Mouse (Mus musculus): ENCODE measurements around the gene Ikzf4.
"Not testable (repeated sequence)": the region's sequence is repeated elsewhere in the genome, so short reads cannot be mapped to it uniquely, and the experiment has no call there.

Gene Ikzf4

GRCm38 (mm10) chr10:128637011-128637410 is 8.8 kb downstream of the Ikzf4 start:
- peak; percentile 42 to 54 for DNase-seq

GRCm38 (mm10) chr10:128636561-128636960 is 9.2 kb downstream of the Ikzf4 start:
- peak; percentile 40 to 54 for DNase-seq

GRCm38 (mm10) chr10:128635697-128636096 is 10.1 kb downstream of the Ikzf4 start:
- DNase-seq: no peak

- DNase-seq: no peak
These were observed 14.2 kb downstream of the Ikzf4 start for GRCm38 (mm10) chr10:128631571-128631970.

DNA sequence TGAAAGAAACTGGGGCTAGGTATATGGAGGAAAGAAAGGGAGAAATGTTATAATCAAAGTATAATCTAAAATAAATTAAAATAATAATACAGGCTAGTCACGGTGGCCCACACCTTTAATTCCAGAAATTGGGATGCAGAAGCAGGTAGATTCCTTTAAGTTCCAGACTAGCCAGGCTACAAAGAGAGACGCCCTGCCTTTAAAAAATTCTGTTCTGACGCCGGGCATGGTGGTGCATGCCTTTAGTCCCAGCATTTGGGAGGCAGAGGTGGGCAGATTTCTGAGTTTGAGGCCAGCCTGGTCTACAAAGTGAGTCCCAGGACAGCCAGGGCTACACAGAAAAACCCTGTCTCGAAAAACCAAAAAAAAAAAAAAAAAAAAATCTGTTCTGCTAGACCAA is 15.5 kb downstream of the Ikzf4 start:
- DNase-seq: not testable (repeated sequence)

GRCm38 (mm10) chr10:128629746-128630145 is 16.0 kb downstream of the Ikzf4 start:
- DNase-seq: no peak

- DNase-seq: no peak
These were observed 18.1 kb downstream of the Ikzf4 start for GRCm38 (mm10) chr10:128627398-128628317.

- peak; percentile 86 to 88 for DNase-seq
These were observed 19.2 kb downstream of the Ikzf4 start, which contains the start of gene Rps26 for GRCm38 (mm10) chr10:128626311-128627310. TSS of gene Rps26 (minus strand) at chr10:128626747.

- DNase-seq: no peak
These were observed 20.4 kb downstream of the Ikzf4 start for GRCm38 (mm10) chr10:128625287-128625894.

DNA sequence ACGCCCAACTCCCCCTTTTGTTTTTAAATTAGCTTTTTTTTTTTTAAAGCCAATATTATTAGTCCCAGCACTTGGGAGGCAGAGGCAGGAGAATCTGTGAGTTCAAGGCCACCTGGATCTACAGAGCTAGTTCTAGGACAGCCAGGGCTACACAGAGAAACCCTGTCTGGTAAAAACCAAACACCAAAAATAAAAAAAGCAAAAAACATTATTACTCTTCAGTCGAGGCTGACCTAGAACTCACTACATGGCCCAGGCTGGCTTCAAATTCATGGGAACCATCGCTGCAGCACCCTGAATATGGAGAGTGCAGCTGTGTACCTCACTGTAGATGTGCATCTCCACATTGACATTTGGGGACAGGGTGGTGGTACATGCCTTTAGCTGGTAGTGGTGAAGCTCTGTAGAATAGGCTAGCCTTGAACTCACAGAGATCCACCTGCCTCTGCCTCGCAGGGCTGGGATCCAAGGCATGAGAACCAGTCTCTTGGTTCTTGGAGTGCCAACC is 22.6 kb downstream of the Ikzf4 start:
- DNase-seq: not testable (repeated sequence)

- no peak for DNase-seq
These were observed 23.1 kb downstream of the Ikzf4 start for GRCm38 (mm10) chr10:128622702-128623101.

DNA sequence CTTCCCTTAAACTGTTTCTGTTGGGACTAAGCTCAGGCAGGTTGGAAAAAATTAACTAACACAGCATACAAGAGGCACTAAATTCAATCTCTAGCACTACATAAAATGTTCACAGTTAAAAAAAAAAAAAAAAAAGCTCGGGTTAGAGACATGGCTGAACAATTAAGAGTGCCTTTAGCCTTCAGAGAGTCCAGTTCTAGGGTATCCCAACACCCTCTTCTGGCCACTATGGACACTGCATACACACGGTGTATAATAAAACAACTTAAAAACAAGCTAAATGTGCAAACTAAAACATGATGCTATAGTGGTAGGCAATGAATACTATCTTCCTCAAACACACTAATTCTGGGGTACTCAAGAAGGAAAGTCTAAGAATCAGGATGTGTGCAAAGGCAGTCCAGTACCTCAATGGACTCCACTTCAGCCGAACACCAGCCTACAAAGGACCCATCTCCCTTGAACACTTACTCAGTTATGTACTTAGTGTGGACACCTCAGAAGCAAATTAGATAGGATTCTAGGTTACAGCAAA is 23.7 kb downstream of the Ikzf4 start:
- DNase-seq: no peak

- DNase-seq: no peak
These were observed 25.6 kb downstream of the Ikzf4 start for GRCm38 (mm10) chr10:128620241-128620640.

GRCm38 (mm10) chr10:128619148-128619547 is 26.6 kb downstream of the Ikzf4 start:
- DNase-seq: not testable (repeated sequence)

GRCm38 (mm10) chr10:128618570-128618969 is 27.2 kb downstream of the Ikzf4 start:
- no peak for DNase-seq

- DNase-seq: not testable (repeated sequence)
These were observed 29.9 kb downstream of the Ikzf4 start for GRCm38 (mm10) chr10:128615798-128616448.

GRCm38 (mm10) chr10:128614934-128615333 is 30.9 kb downstream of the Ikzf4 start:
- DNase-seq: no peak

GRCm38 (mm10) chr10:128613820-128614219 is 32.0 kb downstream of the Ikzf4 start:
- not testable (repeated sequence) for DNase-seq

GRCm38 (mm10) chr10:128613154-128613440 is 32.7 kb downstream of the Ikzf4 start:
- no peak for DNase-seq

GRCm38 (mm10) chr10:128612433-128613153 is 33.2 kb downstream of the Ikzf4 start:
- DNase-seq: peak; percentile 86 to 87

DNA sequence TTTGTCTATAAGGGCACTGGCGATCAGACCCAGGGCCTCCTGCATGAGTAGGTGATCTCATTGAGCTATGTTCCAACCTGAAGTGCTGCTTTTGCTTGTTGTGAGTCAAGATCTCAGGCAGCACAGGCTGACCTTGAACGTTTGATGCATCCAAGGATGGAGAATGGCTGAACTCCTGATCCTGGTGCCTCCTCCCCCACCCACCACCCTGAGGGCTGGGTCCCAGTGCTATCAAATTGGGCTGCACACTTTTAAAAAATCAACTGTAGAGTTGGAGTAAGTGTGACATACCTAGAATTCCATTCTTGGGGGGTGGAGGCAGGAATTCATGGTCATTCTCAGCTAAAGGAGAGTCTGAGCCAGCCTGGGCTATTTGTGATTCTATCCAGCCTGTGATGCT is 39.3 kb downstream of the Ikzf4 start:
- no peak for DNase-seq

All from B cell, adult 2 months (primary cell).